Comparison of ENCODE assay signal across 17 mouse cellular contexts in genomic region chr9:69323831-69324230, GRCm38 (mm10).
A peak's percentile ranks its signal among the peaks of the same experiment; 100 is the strongest.
DNase-seq lines count a peak whose midpoint lies in the region; ATAC-seq and TF ChIP-seq lines count a peak whose summit lies in the region.
"Had no signal": no experiment of that assay in that cellular context is flagged by ENCODE, and none has a peak within 500 bp of the region (broad histone marks: within the 10 kb centered on the region; RNA-seq: fewer than 3 reads in every experiment).

No protein-coding gene starts in this region.

- no peaks in the 10 kb centered on the region for H3K27me3 ChIP-seq in heart, embryonic 13.5 days (replicated peaks)
- H3K27me3 ChIP-seq in lung, embryonic 14.5 days (ENCODE audit: insufficient read depth, low read length) = no peaks in the 10 kb centered on the region
- no peaks in the 10 kb centered on the region for H3K27me3 ChIP-seq in lung, postnatal 0 days (replicated peaks; ENCODE audit: insufficient read depth, low read length)
- no peaks in the 10 kb centered on the region for H3K27me3 ChIP-seq in liver, embryonic 12.5 days (replicated peaks)
- H3K27me3 ChIP-seq: Patski had no signal

- H3K4me2 ChIP-seq in heart, embryonic 13.5 days = peak overlapping the region; percentile 25
- H3K4me2 ChIP-seq in lung, embryonic 14.5 days = no peak overlapping the region
- H3K4me2 ChIP-seq in lung, postnatal 0 days (replicated peaks; ENCODE audit: low read depth, low read length) = no peak overlapping the region
- peak overlapping the region; percentile 16; the same call in 1 of the 2 replicates for H3K4me2 ChIP-seq in liver, embryonic 12.5 days
- H3K4me2 ChIP-seq: limb, embryonic 13.5 days; midbrain, embryonic 11.5 days had no signal

- DNase-seq in heart, postnatal 25 days (ENCODE audit: low spot score) = no peak
- peak; percentile 46 for DNase-seq in lung, embryonic 14.5 days
- no peak for DNase-seq in lung, postnatal 0 days (ENCODE audit: low spot score)
- DNase-seq in layer of hippocampus, postnatal 10 days (ENCODE audit: low spot score in 2 of 2) = no peak
- no peak for DNase-seq in spleen, adult 12 weeks (ENCODE audit: low spot score)
- DNase-seq: gastrocnemius, postnatal 25 days; heart, postnatal 10 days; right cerebral cortex, postnatal 14 days; thymus, postnatal 4 days had no signal

- no peak for TF ChIP-seq EP300 in lung, postnatal 0 days (IDR thresholded peaks at IDR 0.05)

- peaks cover 45% of the 10 kb centered on the region for H3K4me1 ChIP-seq in heart, embryonic 13.5 days
- H3K4me1 ChIP-seq in lung, embryonic 14.5 days (ENCODE audit: insufficient read depth) = 0 out of 2 replicates have a peak, but pooled peaks cover 2% of the 10 kb centered on the region
- H3K4me1 ChIP-seq in lung, postnatal 0 days (ENCODE audit: insufficient read depth, low read depth, low read length) = no peaks in the 10 kb centered on the region; the same call in 1 of the 2 replicates
- H3K4me1 ChIP-seq in liver, embryonic 12.5 days = peaks cover 21% of the 10 kb centered on the region

- peak overlapping the region; percentile 36 for H3K27ac ChIP-seq in heart, embryonic 13.5 days (replicated peaks)
- H3K27ac ChIP-seq in lung, embryonic 14.5 days (ENCODE audit: low read depth) = no peak overlapping the region
- H3K27ac ChIP-seq in lung, postnatal 0 days (ENCODE audit: low read length) = no peak overlapping the region
- H3K27ac ChIP-seq in liver, embryonic 12.5 days = no peak overlapping the region
- H3K27ac ChIP-seq: limb, embryonic 13.5 days had no signal

- intact Hi-C loops in heart, postnatal 25 days (cut with DNase I) = no loop called here

- no peak overlapping the region for H3K9ac ChIP-seq in heart, embryonic 13.5 days
- no peak overlapping the region for H3K9ac ChIP-seq in lung, embryonic 14.5 days
- no peak overlapping the region for H3K9ac ChIP-seq in lung, postnatal 0 days (replicated peaks; ENCODE audit: low read depth)
- H3K9ac ChIP-seq in liver, embryonic 12.5 days = no peak overlapping the region
- H3K9ac ChIP-seq: limb, embryonic 13.5 days had no signal

- 38% methylated on average over 8 of the region's 8 CpGs for WGBS in heart, embryonic 13.5 days
- 56% methylated on average over 8 of the region's 8 CpGs for WGBS in lung, embryonic 14.5 days
- 47% methylated on average over 8 of the region's 8 CpGs for WGBS in lung, postnatal 0 days
- 40% methylated on average over 8 of the region's 8 CpGs for WGBS in liver, embryonic 12.5 days (ENCODE audit: insufficient replicate concordance)

- no peak for TF ChIP-seq CTCF in lung, embryonic 14.5 days (IDR thresholded peaks at IDR 0.05; ENCODE audit: low read depth)
- no peak for TF ChIP-seq CTCF in lung, postnatal 0 days (IDR thresholded peaks at IDR 0.05)

- H3K36me3 ChIP-seq in heart, embryonic 13.5 days = no peaks in the 10 kb centered on the region
- no peaks in the 10 kb centered on the region for H3K36me3 ChIP-seq in lung, embryonic 14.5 days (ENCODE audit: insufficient read depth)
- H3K36me3 ChIP-seq in lung, postnatal 0 days (ENCODE audit: insufficient read depth, low read length) = no peaks in the 10 kb centered on the region
- H3K36me3 ChIP-seq in liver, embryonic 12.5 days = no peaks in the 10 kb centered on the region
- H3K36me3 ChIP-seq: limb, embryonic 13.5 days had no signal

- no peak overlapping the region for H3K4me3 ChIP-seq in heart, embryonic 13.5 days
- no peak overlapping the region for H3K4me3 ChIP-seq in lung, embryonic 14.5 days (ENCODE audit: low read depth, low read length)
- H3K4me3 ChIP-seq in lung, postnatal 0 days (ENCODE audit: low read depth, low read length) = no peak overlapping the region
- no peak overlapping the region for H3K4me3 ChIP-seq in liver, embryonic 12.5 days
- H3K4me3 ChIP-seq: limb, embryonic 13.5 days; myocyte had no signal

- H3K9me3 ChIP-seq in heart, embryonic 13.5 days = no peaks in the 10 kb centered on the region
- no peaks in the 10 kb centered on the region for H3K9me3 ChIP-seq in lung, embryonic 14.5 days (ENCODE audit: low read depth, low read length)
- H3K9me3 ChIP-seq in lung, postnatal 0 days (ENCODE audit: low read length) = no peaks in the 10 kb centered on the region
- no peaks in the 10 kb centered on the region for H3K9me3 ChIP-seq in liver, embryonic 12.5 days (replicated peaks)
- H3K9me3 ChIP-seq: limb, embryonic 13.5 days had no signal

- no peak for ATAC-seq in heart, embryonic 13.5 days (ENCODE audit: extremely low read depth, insufficient number of reproducible peaks, low FRiP score, low TSS enrichment)
- ATAC-seq in lung, embryonic 14.5 days (ENCODE audit: insufficient read depth) = no peak
- ATAC-seq in lung, postnatal 0 days = no peak
- ATAC-seq in liver, embryonic 12.5 days = no peak
- ATAC-seq in activated CD4-positive, CD25-positive, alpha-beta regulatory T cell, adult 4 months = no peak
- ATAC-seq: inflammation-experienced regulatory T-cells, adult 6 months; Patski had no signal

Comparison
In these comparisons a context has a peak if more than half of its experiments do, and no peak if none do; other contexts are left out.
1. H3K4me2 ChIP-seq: peak in heart, embryonic 13.5 days (single experiment) and liver, embryonic 12.5 days (single experiment); none in lung, embryonic 14.5 days (single experiment) and lung, postnatal 0 days (single experiment).